Mouse (Mus musculus): Measurements from ENCODE around the gene Alox12.

DNA sequence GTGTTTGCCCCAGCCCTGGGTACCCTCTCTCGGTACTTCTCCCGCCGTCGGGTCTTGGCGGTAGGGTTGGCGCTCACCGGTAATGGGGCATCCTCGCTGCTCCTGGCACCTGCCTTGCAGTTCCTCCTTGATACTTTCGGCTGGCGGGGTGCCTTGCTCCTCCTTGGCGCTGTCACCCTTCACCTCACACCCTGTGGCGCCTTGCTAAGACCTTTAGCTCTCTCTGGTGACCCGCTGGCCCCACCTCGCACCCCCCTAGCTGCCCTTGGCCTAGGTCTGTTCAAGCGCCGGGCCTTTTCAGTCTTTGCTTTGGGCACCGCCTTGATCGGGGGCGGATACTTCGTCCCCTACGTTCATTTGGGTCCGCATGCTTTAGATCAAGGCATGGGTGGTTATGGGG lies 39.9 kb downstream of the Alox12 start:
- TF ChIP-seq CTCF (IDR thresholded peaks at IDR 0.05; ENCODE audit: borderline replicate concordance, extremely low read depth, insufficient read depth, insufficient read length): no peak
- no peak for TF ChIP-seq POLR2A (IDR thresholded peaks at IDR 0.05; ENCODE audit: borderline replicate concordance, extremely low read depth, insufficient read depth, insufficient read length, poor library complexity, severe bottlenecking)

All from brain, embryonic 14.5 days (tissue).